Mouse (Mus musculus): ENCODE results near the gene Adamts17. TPM values are rescaled to one million over a fixed set of nuclear protein-coding genes. Genes with fewer than 3 reads are reported as not detected.

Adamts17 gene
- polyA plus RNA-seq, 1 experiment from 2014 or later = 2.6 TPM

- Histone ChIP-seq H3K36me3 (ENCODE audit: control insufficient read depth, insufficient read depth, low read length) (no peaks in the 10 kb centered on the region), H3K27ac (replicated peaks; ENCODE audit: low read depth, low read length) (no peak overlapping the region), H3K4me3 (replicated peaks; ENCODE audit: low read depth, low read length) (no peak overlapping the region), H3K9me3 (ENCODE audit: control insufficient read depth, low read length) (no peaks in the 10 kb centered on the region), H3K4me2 (ENCODE audit: low read length) (no peak overlapping the region), H3K9ac (replicated peaks; ENCODE audit: low read length) (no peak overlapping the region), H3K27me3 (ENCODE audit: control insufficient read depth, insufficient read depth, low read length) (no peaks in the 10 kb centered on the region), H3K4me1 (ENCODE audit: control insufficient read depth, insufficient read depth, low read length) (no peaks in the 10 kb centered on the region)
- DNase-seq = no peak
- 86% methylated on average over 2 of the region's 2 CpGs for WGBS
- ATAC-seq (ENCODE audit: low FRiP score, low TSS enrichment) = no peak
Observed at GRCm38 (mm10) chr7:66891431-66891830, 51.9 kb downstream of the Adamts17 start.

- 94% methylated on average over 4 of the region's 4 CpGs for WGBS
- H3K9ac ChIP-seq (replicated peaks; ENCODE audit: low read length) = no peak overlapping the region
- H3K4me3 ChIP-seq (replicated peaks; ENCODE audit: low read depth, low read length) = no peak overlapping the region
- H3K27me3 ChIP-seq (ENCODE audit: control insufficient read depth, insufficient read depth, low read length) = no peaks in the 10 kb centered on the region
- ATAC-seq (ENCODE audit: low FRiP score, low TSS enrichment) (no peak), DNase-seq (no peak)
- H3K27ac ChIP-seq (replicated peaks; ENCODE audit: low read depth, low read length) = no peak overlapping the region
- H3K4me2 ChIP-seq (ENCODE audit: low read length) = no peak overlapping the region
- H3K9me3 ChIP-seq (ENCODE audit: control insufficient read depth, low read length) = no peaks in the 10 kb centered on the region
- no peaks in the 10 kb centered on the region for H3K36me3 ChIP-seq (ENCODE audit: control insufficient read depth, insufficient read depth, low read length)
- no peaks in the 10 kb centered on the region for H3K4me1 ChIP-seq (ENCODE audit: control insufficient read depth, insufficient read depth, low read length)
Observed at GRCm38 (mm10) chr7:66892096-66892495, 52.6 kb downstream of the Adamts17 start.

GRCm38 (mm10) chr7:66902376-66902775 lies 62.8 kb downstream of the Adamts17 start:
- H3K27me3 ChIP-seq (ENCODE audit: control insufficient read depth, insufficient read depth, low read length) = no peaks in the 10 kb centered on the region
- H3K27ac ChIP-seq (replicated peaks; ENCODE audit: low read depth, low read length) = no peak overlapping the region
- WGBS = 87% methylated on average over 7 of the region's 7 CpGs
- no peaks in the 10 kb centered on the region for H3K9me3 ChIP-seq (ENCODE audit: control insufficient read depth, low read length)
- no peak overlapping the region for H3K9ac ChIP-seq (replicated peaks; ENCODE audit: low read length)
- no peak overlapping the region for H3K4me3 ChIP-seq (replicated peaks; ENCODE audit: low read depth, low read length)
- DNase-seq = no peak
- no peaks in the 10 kb centered on the region for H3K4me1 ChIP-seq (ENCODE audit: control insufficient read depth, insufficient read depth, low read length)
- no peaks in the 10 kb centered on the region for H3K36me3 ChIP-seq (ENCODE audit: control insufficient read depth, insufficient read depth, low read length)
- no peak overlapping the region for H3K4me2 ChIP-seq (ENCODE audit: low read length)
- no peak for ATAC-seq (ENCODE audit: low FRiP score, low TSS enrichment)

DNA sequence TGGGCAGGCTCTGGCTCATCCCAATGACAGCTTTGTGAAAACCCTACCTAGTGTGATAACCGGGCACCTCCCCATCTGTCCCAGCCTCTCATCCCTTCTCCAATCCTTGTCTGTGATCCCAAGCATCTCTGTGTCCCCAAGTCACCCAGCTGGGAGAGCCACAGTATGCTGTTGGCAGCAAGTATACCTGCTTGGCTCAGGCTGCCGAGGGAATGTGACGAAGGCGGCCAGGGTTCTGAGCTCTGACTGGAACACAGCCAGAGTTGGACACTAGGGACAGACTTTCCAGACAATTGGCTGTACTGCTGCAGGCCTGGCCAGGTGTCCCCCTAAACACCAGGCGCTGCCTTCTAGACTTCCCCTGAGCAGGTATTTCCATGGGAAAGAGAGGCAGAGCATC lies 63.5 kb downstream of the Adamts17 start:
- no peak overlapping the region for H3K4me2 ChIP-seq (ENCODE audit: low read length)
- H3K9me3 ChIP-seq (ENCODE audit: control insufficient read depth, low read length) = no peaks in the 10 kb centered on the region
- no peak overlapping the region for H3K9ac ChIP-seq (replicated peaks; ENCODE audit: low read length)
- 71% methylated on average over 5 of the region's 5 CpGs for WGBS
- H3K27me3 ChIP-seq (ENCODE audit: control insufficient read depth, insufficient read depth, low read length) = no peaks in the 10 kb centered on the region
- no peak for DNase-seq
- no peaks in the 10 kb centered on the region for H3K36me3 ChIP-seq (ENCODE audit: control insufficient read depth, insufficient read depth, low read length)
- H3K27ac ChIP-seq (replicated peaks; ENCODE audit: low read depth, low read length) = no peak overlapping the region
- no peak overlapping the region for H3K4me3 ChIP-seq (replicated peaks; ENCODE audit: low read depth, low read length)
- H3K4me1 ChIP-seq (ENCODE audit: control insufficient read depth, insufficient read depth, low read length) = no peaks in the 10 kb centered on the region
- no peak for ATAC-seq (ENCODE audit: low FRiP score, low TSS enrichment)

DNA sequence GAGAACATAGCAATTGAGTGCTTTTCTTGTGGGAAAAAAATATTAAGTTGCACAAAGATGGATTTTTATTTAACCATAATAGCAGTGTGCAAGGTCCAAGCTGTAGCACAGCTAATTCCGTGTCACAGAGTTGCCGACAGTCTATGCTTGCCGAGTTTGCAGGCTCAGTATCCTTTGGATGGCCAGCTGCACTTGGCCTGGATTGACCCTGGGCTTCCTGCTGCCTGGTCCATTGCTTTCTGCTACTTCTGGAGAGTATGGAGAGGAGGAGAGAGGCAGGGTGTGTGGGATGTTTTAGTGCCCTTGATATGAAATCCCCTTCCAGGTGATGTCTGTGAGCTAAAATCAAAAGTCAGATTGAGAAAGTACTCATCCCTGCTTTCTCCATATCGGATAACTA lies 66.4 kb downstream of the Adamts17 start:
- Histone ChIP-seq H3K4me1 (ENCODE audit: control insufficient read depth, insufficient read depth, low read length) (no peaks in the 10 kb centered on the region), H3K9ac (replicated peaks; ENCODE audit: low read length) (no peak overlapping the region), H3K4me2 (ENCODE audit: low read length) (no peak overlapping the region), H3K4me3 (replicated peaks; ENCODE audit: low read depth, low read length) (no peak overlapping the region), H3K27me3 (ENCODE audit: control insufficient read depth, insufficient read depth, low read length) (no peaks in the 10 kb centered on the region), H3K36me3 (ENCODE audit: control insufficient read depth, insufficient read depth, low read length) (no peaks in the 10 kb centered on the region), H3K27ac (replicated peaks; ENCODE audit: low read depth, low read length) (no peak overlapping the region), H3K9me3 (ENCODE audit: control insufficient read depth, low read length) (no peaks in the 10 kb centered on the region)
- no peak for ATAC-seq (ENCODE audit: low FRiP score, low TSS enrichment)
- DNase-seq = no peak
- WGBS = 87% methylated on average over 4 of the region's 4 CpGs

GRCm38 (mm10) chr7:66912866-66913265 lies 73.3 kb downstream of the Adamts17 start:
- Histone ChIP-seq H3K27ac (replicated peaks; ENCODE audit: low read depth, low read length) (no peak overlapping the region), H3K4me1 (ENCODE audit: control insufficient read depth, insufficient read depth, low read length) (0 out of 2 replicates have a peak, but pooled peaks cover 2% of the 10 kb centered on the region), H3K27me3 (ENCODE audit: control insufficient read depth, insufficient read depth, low read length) (no peaks in the 10 kb centered on the region), H3K4me3 (replicated peaks; ENCODE audit: low read depth, low read length) (no peak overlapping the region), H3K36me3 (ENCODE audit: control insufficient read depth, insufficient read depth, low read length) (no peaks in the 10 kb centered on the region), H3K9me3 (ENCODE audit: control insufficient read depth, low read length) (no peaks in the 10 kb centered on the region), H3K9ac (replicated peaks; ENCODE audit: low read length) (no peak overlapping the region), H3K4me2 (ENCODE audit: low read length) (no peak overlapping the region)
- DNase-seq (no peak), ATAC-seq (ENCODE audit: low FRiP score, low TSS enrichment) (no peak)
- 63% methylated on average over 5 of the region's 5 CpGs for WGBS

DNA sequence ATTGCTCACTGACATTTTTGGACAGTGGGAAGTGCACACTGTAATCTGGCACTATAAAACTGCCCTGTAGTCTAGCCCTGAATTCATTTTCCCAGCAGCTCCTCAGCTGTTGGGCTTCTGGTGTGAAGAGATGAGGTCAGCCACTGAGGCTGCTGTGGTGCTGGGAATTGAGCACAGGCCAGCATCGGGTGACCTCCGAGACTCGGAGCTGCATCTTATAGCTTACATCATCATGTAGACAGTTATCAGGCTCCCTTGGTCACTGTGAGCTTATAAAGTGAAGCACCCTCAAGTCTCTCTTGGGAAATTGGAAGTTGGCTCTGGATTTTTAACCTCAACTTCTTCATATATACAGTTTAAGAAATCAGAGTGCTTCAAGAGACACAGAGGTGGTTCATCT lies 84.1 kb downstream of the Adamts17 start:
- DNase-seq = no peak
- Histone ChIP-seq H3K4me3 (replicated peaks; ENCODE audit: low read depth, low read length) (no peak overlapping the region), H3K4me1 (ENCODE audit: control insufficient read depth, insufficient read depth, low read length) (no peaks in the 10 kb centered on the region), H3K9me3 (ENCODE audit: control insufficient read depth, low read length) (no peaks in the 10 kb centered on the region), H3K36me3 (ENCODE audit: control insufficient read depth, insufficient read depth, low read length) (no peaks in the 10 kb centered on the region), H3K9ac (replicated peaks; ENCODE audit: low read length) (no peak overlapping the region), H3K27me3 (ENCODE audit: control insufficient read depth, insufficient read depth, low read length) (no peaks in the 10 kb centered on the region), H3K4me2 (ENCODE audit: low read length) (no peak overlapping the region), H3K27ac (replicated peaks; ENCODE audit: low read depth, low read length) (no peak overlapping the region)
- 90% methylated on average over 3 of the region's 3 CpGs for WGBS
- no peak for ATAC-seq (ENCODE audit: low FRiP score, low TSS enrichment)

- Histone ChIP-seq H3K9ac (replicated peaks; ENCODE audit: low read length) (no peak overlapping the region), H3K4me3 (replicated peaks; ENCODE audit: low read depth, low read length) (no peak overlapping the region), H3K9me3 (ENCODE audit: control insufficient read depth, low read length) (no peaks in the 10 kb centered on the region), H3K27me3 (ENCODE audit: control insufficient read depth, insufficient read depth, low read length) (no peaks in the 10 kb centered on the region), H3K4me2 (ENCODE audit: low read length) (no peak overlapping the region), H3K4me1 (ENCODE audit: control insufficient read depth, insufficient read depth, low read length) (no peaks in the 10 kb centered on the region), H3K36me3 (ENCODE audit: control insufficient read depth, insufficient read depth, low read length) (no peaks in the 10 kb centered on the region), H3K27ac (replicated peaks; ENCODE audit: low read depth, low read length) (no peak overlapping the region)
- WGBS = 93% methylated on average over 1 of the region's 1 CpGs
- DNase-seq = no peak
- ATAC-seq (ENCODE audit: low FRiP score, low TSS enrichment) = no peak
Observed at GRCm38 (mm10) chr7:66924104-66924503, 84.6 kb downstream of the Adamts17 start.

DNA sequence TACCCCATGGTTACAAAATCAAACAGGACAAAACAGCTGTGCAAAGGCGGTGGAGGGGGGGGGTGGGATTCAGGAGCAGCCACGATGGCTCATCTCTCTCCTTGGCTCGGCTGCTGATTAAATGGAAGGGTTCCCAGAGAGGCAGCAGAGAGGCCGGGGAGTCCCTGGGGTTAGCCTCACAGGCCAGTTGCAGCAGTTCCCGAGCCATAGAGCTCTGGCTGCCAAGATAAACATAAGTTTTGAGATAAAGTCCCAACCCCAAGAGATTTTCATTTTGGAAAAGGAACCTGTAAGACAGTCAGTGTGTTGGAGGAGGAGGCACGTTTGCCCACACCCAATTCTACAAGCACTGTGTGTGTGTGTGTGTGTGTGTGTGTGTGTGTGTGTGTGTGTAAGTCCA lies 89.7 kb downstream of the Adamts17 start:
- H3K27me3 ChIP-seq (ENCODE audit: control insufficient read depth, insufficient read depth, low read length) = no peaks in the 10 kb centered on the region
- no peak overlapping the region for H3K4me3 ChIP-seq (replicated peaks; ENCODE audit: low read depth, low read length)
- H3K36me3 ChIP-seq (ENCODE audit: control insufficient read depth, insufficient read depth, low read length) = no peaks in the 10 kb centered on the region
- H3K9ac ChIP-seq (replicated peaks; ENCODE audit: low read length) = no peak overlapping the region
- H3K4me2 ChIP-seq (ENCODE audit: low read length) = no peak overlapping the region
- DNase-seq (peak; percentile 36), ATAC-seq (ENCODE audit: low FRiP score, low TSS enrichment) (no peak)
- 40% methylated on average over 6 of the region's 6 CpGs for WGBS
- H3K9me3 ChIP-seq (ENCODE audit: control insufficient read depth, low read length) = no peaks in the 10 kb centered on the region
- no peak overlapping the region for H3K27ac ChIP-seq (replicated peaks; ENCODE audit: low read depth, low read length)
- no peaks in the 10 kb centered on the region for H3K4me1 ChIP-seq (ENCODE audit: control insufficient read depth, insufficient read depth, low read length)
